Mouse (Mus musculus) embryonic facial prominence, embryonic 10.5 days (tissue): ENCODE measurements around the gene Disp1. TPM values are rescaled to one million over a fixed set of nuclear protein-coding genes. Genes with fewer than 3 reads are reported as not detected.
A peak's percentile ranks its signal among the peaks of the same experiment; 100 is the strongest.

Experiments
- DNase-seq: peaks from one replicate; pipeline ENCODE4 v3.0.0-alpha.2; 2017; ENCODE audit warnings: low spot score
- H3K27ac ChIP-seq: fragments of 300-500 bp; sonication (generic); replicated peaks from 2 replicates; pipeline ENCODE4 v1.5.1; 2016; ENCODE audit warnings: mild to moderate bottlenecking
- H3K27me3 ChIP-seq: fragments of 300-500 bp; sonication (generic); replicated peaks from 2 replicates; pipeline ENCODE4 v1.6.1; 2016; ENCODE audit warnings: low read depth, mild to moderate bottlenecking; ENCODE audit not compliant: poor library complexity, severe bottlenecking
- H3K36me3 ChIP-seq: fragments of 300-500 bp; sonication (generic); replicated peaks from 2 replicates; pipeline ENCODE4 v1.6.1; 2016; ENCODE audit warnings: mild to moderate bottlenecking, moderate library complexity
- H3K4me1 ChIP-seq: fragments of 300-500 bp; sonication (generic); 2 replicates; pipeline ENCODE4 v1.6.1; 2016
- H3K4me3 ChIP-seq: fragments of 300-500 bp; sonication (generic); 2 replicates; pipeline ENCODE4 v1.5.1; 2016; ENCODE audit warnings: mild to moderate bottlenecking, moderate library complexity
- H3K9me3 ChIP-seq: fragments of 300-500 bp; sonication (generic); 2 replicates; pipeline ENCODE4 v1.6.1; 2016; ENCODE audit warnings: mild to moderate bottlenecking
- WGBS: fragments of 180-500 bp; shearing (Covaris S2); methylation state at CpG from one replicate; pipeline ENCODE4 v1.1.7; 2016; 5-methylcytosine and 5-hydroxymethylcytosine counted together
- polyA plus RNA-seq: library from polyadenylated mRNA; unstranded; fragments of >200 nt; fragmentation: Nextera tagmentation; extraction: Ambion mirVana; gene quantifications from 2 replicates; pipeline ENCODE4 v1.2.1, GENCODE M21; 2016

Gene Disp1
- polyA plus RNA-seq, 1 experiment from 2014 or later = 13.5 TPM

GRCm38 (mm10) chr1:183171095-183171494 is 50.2 kb downstream of the Disp1 start:
- H3K4me3 ChIP-seq = no peak overlapping the region
- H3K4me1 ChIP-seq = peaks cover 36% of the 10 kb centered on the region
- WGBS = 89% methylated on average over 5 of the region's 5 CpGs
- peaks cover 12% of the 10 kb centered on the region for H3K36me3 ChIP-seq
- H3K9me3 ChIP-seq = no peaks in the 10 kb centered on the region
- no peak overlapping the region for H3K27ac ChIP-seq
- DNase-seq = no peak
- H3K27me3 ChIP-seq = no peaks in the 10 kb centered on the region

GRCm38 (mm10) chr1:183168465-183168864 is 52.9 kb downstream of the Disp1 start:
- 50% methylated on average over 6 of the region's 6 CpGs for WGBS
- Histone ChIP-seq H3K27ac (peak overlapping the region; percentile 35; the same call in 1 of the 2 replicates), H3K36me3 (peaks cover 20% of the 10 kb centered on the region)

GRCm38 (mm10) chr1:183167776-183168175 is 53.5 kb downstream of the Disp1 start:
- peaks cover 19% of the 10 kb centered on the region for H3K36me3 ChIP-seq

More at GRCm38 (mm10) chr1:183168465-183168864, 52.9 kb downstream of the Disp1 start:
- Histone ChIP-seq H3K4me1 (peaks cover 50% of the 10 kb centered on the region), H3K9me3 (peaks cover 4% of the 10 kb centered on the region), H3K4me3 (no peak overlapping the region), H3K27me3 (no peaks in the 10 kb centered on the region)
- DNase-seq = no peak

GRCm38 (mm10) chr1:183166700-183167099 is 54.6 kb downstream of the Disp1 start:
- 90% methylated on average over 5 of the region's 5 CpGs for WGBS
- H3K4me3 ChIP-seq = no peak overlapping the region
- H3K4me1 ChIP-seq = peaks cover 54% of the 10 kb centered on the region
- H3K27ac ChIP-seq = no peak overlapping the region
- H3K36me3 ChIP-seq = peaks cover 16% of the 10 kb centered on the region
- no peak for DNase-seq
- peaks cover 4% of the 10 kb centered on the region for H3K9me3 ChIP-seq
- H3K27me3 ChIP-seq = no peaks in the 10 kb centered on the region

More at GRCm38 (mm10) chr1:183167776-183168175, 53.5 kb downstream of the Disp1 start:
- Histone ChIP-seq H3K4me3 (no peak overlapping the region), H3K27ac (peak overlapping the region; percentile 55), H3K9me3 (peaks cover 4% of the 10 kb centered on the region), H3K27me3 (no peaks in the 10 kb centered on the region), H3K4me1 (peaks cover 53% of the 10 kb centered on the region)
- 59% methylated on average over 12 of the region's 12 CpGs for WGBS
- DNase-seq = no peak

- WGBS = 49% methylated on average over 8 of the region's 8 CpGs
- H3K27ac ChIP-seq = peak overlapping the region; percentile 48; the same call in 1 of the 2 replicates
- no peaks in the 10 kb centered on the region for H3K27me3 ChIP-seq
Measured at GRCm38 (mm10) chr1:183164648-183165071, 56.7 kb downstream of the Disp1 start.

GRCm38 (mm10) chr1:183164190-183164580 is 57.1 kb downstream of the Disp1 start:
- H3K4me3 ChIP-seq = no peak overlapping the region
- H3K36me3 ChIP-seq = peaks cover 16% of the 10 kb centered on the region
- no peaks in the 10 kb centered on the region for H3K27me3 ChIP-seq
- H3K27ac ChIP-seq = no peak overlapping the region
- no peak for DNase-seq
- H3K4me1 ChIP-seq = peaks cover 37% of the 10 kb centered on the region
- WGBS = 77% methylated on average over 6 of the region's 6 CpGs
- peaks cover 4% of the 10 kb centered on the region for H3K9me3 ChIP-seq

More at GRCm38 (mm10) chr1:183164648-183165071, 56.7 kb downstream of the Disp1 start:
- Histone ChIP-seq H3K9me3 (peaks cover 4% of the 10 kb centered on the region), H3K4me1 (peaks cover 41% of the 10 kb centered on the region), H3K4me3 (no peak overlapping the region), H3K36me3 (peaks cover 16% of the 10 kb centered on the region)
- DNase-seq = peak; percentile 46

- 77% methylated on average over 5 of the region's 5 CpGs for WGBS
- Histone ChIP-seq H3K4me3 (no peak overlapping the region), H3K27ac (peak overlapping the region; percentile 12; the same call in 1 of the 2 replicates), H3K4me1 (peaks cover 33% of the 10 kb centered on the region), H3K27me3 (no peaks in the 10 kb centered on the region), H3K36me3 (peaks cover 16% of the 10 kb centered on the region), H3K9me3 (peaks cover 4% of the 10 kb centered on the region)
- no peak for DNase-seq
Measured at GRCm38 (mm10) chr1:183163512-183164189, 57.7 kb downstream of the Disp1 start.

GRCm38 (mm10) chr1:183161057-183161456 is 60.3 kb downstream of the Disp1 start:
- H3K27ac ChIP-seq = no peak overlapping the region
- 93% methylated on average over 11 of the region's 11 CpGs for WGBS
- H3K4me1 ChIP-seq = peaks cover 21% of the 10 kb centered on the region
- H3K4me3 ChIP-seq = no peak overlapping the region
- H3K27me3 ChIP-seq = no peaks in the 10 kb centered on the region
- H3K9me3 ChIP-seq = peaks cover 13% of the 10 kb centered on the region
- H3K36me3 ChIP-seq = peaks cover 17% of the 10 kb centered on the region
- no peak for DNase-seq

GRCm38 (mm10) chr1:183160188-183160587 is 61.1 kb downstream of the Disp1 start:
- Histone ChIP-seq H3K9me3 (peaks cover 9% of the 10 kb centered on the region; the same call in 1 of the 2 replicates), H3K36me3 (0 out of 2 replicates have a peak, but pooled peaks cover 10% of the 10 kb centered on the region), H3K27me3 (no peaks in the 10 kb centered on the region), H3K27ac (no peak overlapping the region), H3K4me1 (peaks cover 24% of the 10 kb centered on the region), H3K4me3 (no peak overlapping the region)
- DNase-seq = no peak
- WGBS = 83% methylated on average over 6 of the region's 6 CpGs

GRCm38 (mm10) chr1:183159183-183159582 is 62.1 kb downstream of the Disp1 start:
- Histone ChIP-seq H3K9me3 (peaks cover 9% of the 10 kb centered on the region; the same call in 1 of the 2 replicates), H3K27me3 (no peaks in the 10 kb centered on the region), H3K4me3 (no peak overlapping the region), H3K27ac (no peak overlapping the region), H3K36me3 (0 out of 2 replicates have a peak, but pooled peaks cover 10% of the 10 kb centered on the region), H3K4me1 (peaks cover 21% of the 10 kb centered on the region)
- DNase-seq = no peak
- WGBS = 71% methylated on average over 7 of the region's 7 CpGs

GRCm38 (mm10) chr1:183155600-183155999 is 65.7 kb downstream of the Disp1 start:
- Histone ChIP-seq H3K4me1 (peaks cover 27% of the 10 kb centered on the region), H3K4me3 (no peak overlapping the region), H3K27me3 (peaks cover 12% of the 10 kb centered on the region), H3K27ac (no peak overlapping the region), H3K36me3 (0 out of 2 replicates have a peak, but pooled peaks cover 10% of the 10 kb centered on the region), H3K9me3 (peaks cover 9% of the 10 kb centered on the region; the same call in 1 of the 2 replicates)
- 75% methylated on average over 5 of the region's 5 CpGs for WGBS
- no peak for DNase-seq

- Histone ChIP-seq H3K27ac (no peak overlapping the region), H3K4me1 (peaks cover 37% of the 10 kb centered on the region), H3K36me3 (0 out of 2 replicates have a peak, but pooled peaks cover 10% of the 10 kb centered on the region), H3K9me3 (peaks cover 9% of the 10 kb centered on the region; the same call in 1 of the 2 replicates), H3K4me3 (no peak overlapping the region), H3K27me3 (peaks cover 22% of the 10 kb centered on the region)
- WGBS = 57% methylated on average over 7 of the region's 7 CpGs
- no peak for DNase-seq
Measured at GRCm38 (mm10) chr1:183154296-183155204, 66.8 kb downstream of the Disp1 start.
